Mouse (Mus musculus): ENCODE results near the gene Smarca2. TPM values are rescaled to one million over a fixed set of nuclear protein-coding genes. Genes with fewer than 3 reads are reported as not detected.

Smarca2 gene
- polyA plus RNA-seq, 1 experiment from 2014 or later, result 109 TPM

GRCm38 (mm10) chr19:26605438-26606320 is 829 bp downstream of the Smarca2 start:
- H3K27me3 ChIP-seq, result peaks cover 11% of the 10 kb centered on the region; the same call in 1 of the 2 replicates
- peak overlapping the region; percentile 51 for H3K9ac ChIP-seq
- H3K9me3 ChIP-seq, result no peaks in the 10 kb centered on the region
- 0% methylated on average over 42 of the region's 44 CpGs for WGBS
- peak overlapping the region; percentile 95 for H3K27ac ChIP-seq (replicated peaks)
- peak overlapping the region; percentile 82 for H3K4me3 ChIP-seq
- no peaks in the 10 kb centered on the region for H3K36me3 ChIP-seq
- peak overlapping the region; percentile 97 for H3K4me2 ChIP-seq
- H3K4me1 ChIP-seq (replicated peaks), result peaks cover 24% of the 10 kb centered on the region
- 0 out of 2 replicates have a peak, but pooled peaks have one; percentile 0 for ATAC-seq (ENCODE audit: low FRiP score, low read depth)

DNA sequence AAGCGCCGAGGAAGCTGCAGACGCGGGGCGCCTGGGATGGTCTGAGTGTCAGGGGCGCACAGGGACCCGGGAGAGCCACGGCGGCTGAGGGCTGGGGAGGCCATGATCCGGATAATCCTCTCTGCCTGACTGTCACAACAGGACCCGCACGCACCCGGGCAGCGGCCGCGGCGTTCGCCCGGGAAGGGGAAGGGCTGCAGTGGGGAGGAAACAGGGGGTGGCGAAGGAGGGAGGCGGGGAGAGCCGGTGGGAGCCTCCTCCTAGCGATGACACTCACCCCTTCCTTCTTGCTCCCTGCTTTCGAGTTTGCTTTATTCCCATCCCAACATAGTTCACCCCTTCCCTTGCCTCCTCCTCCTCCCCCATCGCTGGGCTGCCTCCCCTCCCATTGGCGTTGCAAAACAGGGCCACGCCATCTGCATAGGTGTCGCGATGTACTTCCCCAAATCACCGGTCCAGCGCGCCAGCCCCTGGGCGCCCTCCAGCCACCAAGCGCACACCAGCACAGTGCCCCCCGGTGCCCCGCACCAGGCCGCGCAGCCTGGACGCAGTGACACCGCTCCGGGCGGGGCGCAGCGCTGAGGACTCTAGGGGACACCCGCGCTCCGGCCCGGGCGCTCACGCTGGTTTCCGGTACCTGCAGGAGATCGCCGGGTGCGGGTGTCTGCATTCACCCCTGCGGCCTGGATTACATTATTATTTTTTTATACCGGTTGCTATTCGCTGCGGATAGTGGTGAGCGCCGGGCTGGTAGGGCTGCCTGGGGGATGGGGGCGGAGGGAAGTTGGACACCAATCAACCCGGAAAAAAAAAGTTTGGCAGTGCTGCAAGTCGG is 1.7 kb downstream of the Smarca2 start:
- WGBS, result under 1% methylated on average over 60 of the region's 63 CpGs
- peaks cover 24% of the 10 kb centered on the region for H3K4me1 ChIP-seq (replicated peaks)
- H3K4me2 ChIP-seq, result peak overlapping the region; percentile 97
- ATAC-seq (ENCODE audit: low FRiP score, low read depth), result peak; percentile 21; the same call in 1 of the 2 replicates
- peak overlapping the region; percentile 51 for H3K9ac ChIP-seq
- H3K27ac ChIP-seq (replicated peaks), result peak overlapping the region; percentile 95
- H3K27me3 ChIP-seq, result 0 out of 2 replicates have a peak, but pooled peaks cover 12% of the 10 kb centered on the region
- no peaks in the 10 kb centered on the region for H3K36me3 ChIP-seq
- no peaks in the 10 kb centered on the region for H3K9me3 ChIP-seq
- peak overlapping the region; percentile 82 for H3K4me3 ChIP-seq

GRCm38 (mm10) chr19:26607156-26607536 is 2.3 kb downstream of the Smarca2 start:
- under 1% methylated on average over 54 of the region's 56 CpGs for WGBS
- Histone ChIP-seq H3K4me2 (peak overlapping the region; percentile 97), H3K27me3 (0 out of 2 replicates have a peak, but pooled peaks cover 11% of the 10 kb centered on the region), H3K36me3 (no peaks in the 10 kb centered on the region), H3K9me3 (no peaks in the 10 kb centered on the region), H3K4me1 (replicated peaks) (peaks cover 24% of the 10 kb centered on the region), H3K4me3 (peak overlapping the region; percentile 82), H3K9ac (peak overlapping the region; percentile 51), H3K27ac (replicated peaks) (peak overlapping the region; percentile 95)
- no peak for ATAC-seq (ENCODE audit: low FRiP score, low read depth)

DNA sequence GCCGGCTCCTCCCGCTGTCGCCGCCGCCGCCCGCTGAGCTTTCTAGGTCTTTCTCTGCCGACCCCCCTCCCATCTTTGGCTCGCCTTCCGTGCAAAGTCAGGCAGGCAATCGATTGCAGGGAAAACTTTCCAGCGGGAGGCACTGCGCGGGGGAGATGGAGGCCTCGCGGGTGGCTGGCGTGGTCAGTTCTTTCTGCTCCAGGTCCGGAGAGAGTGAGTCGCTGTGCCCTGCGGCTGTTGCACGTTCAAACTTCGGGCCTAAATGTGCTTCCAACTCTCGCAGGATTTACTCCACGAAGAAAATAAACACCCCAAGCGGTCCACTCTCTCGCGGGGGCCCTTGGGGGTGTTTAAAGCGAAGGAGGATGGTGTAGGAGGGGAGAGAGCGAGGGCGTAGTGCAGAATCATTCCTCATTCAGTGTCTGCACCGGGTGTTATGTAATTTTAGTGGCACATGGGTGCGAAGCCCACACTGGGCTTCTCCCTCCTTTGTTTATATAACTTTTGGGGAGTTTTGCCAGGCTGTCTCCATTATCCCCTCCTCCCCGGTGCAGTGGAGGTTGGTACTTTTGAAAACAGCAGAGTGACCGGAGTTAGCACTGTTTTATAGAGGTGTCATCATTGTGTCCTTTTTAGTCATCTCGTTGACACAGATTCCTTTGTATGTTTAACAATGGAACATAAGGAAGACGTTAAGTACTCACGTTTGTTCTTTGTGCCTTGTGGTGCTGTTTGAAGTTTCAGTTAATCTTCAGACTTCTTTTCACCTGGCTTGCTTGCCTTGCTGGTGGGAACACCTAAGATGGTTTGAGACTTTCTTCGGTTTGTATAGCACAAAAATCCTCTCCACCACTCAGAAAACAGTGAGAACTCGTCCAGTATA is 2.9 kb downstream of the Smarca2 start:
- Histone ChIP-seq H3K4me3 (peak overlapping the region; percentile 82), H3K9ac (peak overlapping the region; percentile 51), H3K4me1 (replicated peaks) (peaks cover 24% of the 10 kb centered on the region), H3K27ac (replicated peaks) (peak overlapping the region; percentile 95), H3K4me2 (peak overlapping the region; percentile 97), H3K9me3 (no peaks in the 10 kb centered on the region), H3K36me3 (no peaks in the 10 kb centered on the region), H3K27me3 (0 out of 2 replicates have a peak, but pooled peaks cover 10% of the 10 kb centered on the region)
- ATAC-seq (ENCODE audit: low FRiP score, low read depth), result no peak
- WGBS, result under 1% methylated on average over 39 of the region's 39 CpGs

GRCm38 (mm10) chr19:26608434-26608812 is 3.6 kb downstream of the Smarca2 start:
- no peak for ATAC-seq (ENCODE audit: low FRiP score, low read depth)
- Histone ChIP-seq H3K9me3 (no peaks in the 10 kb centered on the region), H3K9ac (0 out of 2 replicates have a peak overlapping the region, but pooled peaks have one; percentile 2), H3K27ac (replicated peaks) (no peak overlapping the region), H3K27me3 (0 out of 2 replicates have a peak, but pooled peaks cover 10% of the 10 kb centered on the region), H3K4me1 (replicated peaks) (peaks cover 24% of the 10 kb centered on the region), H3K4me2 (peak overlapping the region; percentile 97), H3K36me3 (no peaks in the 10 kb centered on the region), H3K4me3 (peak overlapping the region; percentile 82)
- WGBS, result 5% methylated on average over 7 of the region's 7 CpGs

DNA sequence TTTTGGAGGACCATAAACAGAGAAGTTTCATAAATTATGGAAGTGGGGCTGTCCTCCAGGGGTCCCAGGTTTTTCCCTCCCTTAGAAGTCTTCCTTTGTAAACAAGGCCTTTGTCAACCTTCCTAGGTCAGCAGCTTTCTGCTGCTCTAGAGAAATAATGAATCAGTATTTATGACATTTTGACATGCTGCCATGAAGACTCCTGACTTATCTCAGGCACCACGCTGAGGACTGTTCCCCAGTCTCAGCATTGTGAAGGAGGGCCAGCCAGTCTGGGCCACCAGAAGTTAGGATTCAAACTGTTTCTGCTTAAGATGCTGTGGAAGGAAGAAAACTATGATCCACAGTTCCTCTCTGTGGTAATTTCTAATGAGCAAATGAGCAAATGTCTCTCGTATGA is 4.8 kb downstream of the Smarca2 start:
- Histone ChIP-seq H3K36me3 (no peaks in the 10 kb centered on the region), H3K9me3 (no peaks in the 10 kb centered on the region), H3K4me2 (0 out of 2 replicates have a peak overlapping the region, but pooled peaks have one; percentile 4), H3K4me3 (no peak overlapping the region), H3K27ac (replicated peaks) (no peak overlapping the region), H3K9ac (no peak overlapping the region), H3K4me1 (replicated peaks) (peaks cover 20% of the 10 kb centered on the region), H3K27me3 (0 out of 2 replicates have a peak, but pooled peaks cover 10% of the 10 kb centered on the region)
- WGBS, result 27% methylated on average over 2 of the region's 2 CpGs
- ATAC-seq (ENCODE audit: low FRiP score, low read depth), result no peak

GRCm38 (mm10) chr19:26612995-26613394 is 8.1 kb downstream of the Smarca2 start:
- 68% methylated on average over 4 of the region's 4 CpGs for WGBS
- 0 out of 2 replicates have a peak, but pooled peaks cover 10% of the 10 kb centered on the region for H3K27me3 ChIP-seq
- no peak overlapping the region for H3K4me3 ChIP-seq
- H3K4me2 ChIP-seq, result no peak overlapping the region
- H3K27ac ChIP-seq (replicated peaks), result no peak overlapping the region
- no peaks in the 10 kb centered on the region for H3K9me3 ChIP-seq
- H3K4me1 ChIP-seq (replicated peaks), result peaks cover 7% of the 10 kb centered on the region
- ATAC-seq (ENCODE audit: low FRiP score, low read depth), result no peak
- no peaks in the 10 kb centered on the region for H3K36me3 ChIP-seq
- H3K9ac ChIP-seq, result no peak overlapping the region

- Histone ChIP-seq H3K36me3 (no peaks in the 10 kb centered on the region), H3K9ac (no peak overlapping the region), H3K4me1 (replicated peaks) (peaks cover under 1% of the 10 kb centered on the region; the same call in 1 of the 2 replicates), H3K4me2 (no peak overlapping the region), H3K9me3 (no peaks in the 10 kb centered on the region), H3K4me3 (no peak overlapping the region), H3K27me3 (0 out of 2 replicates have a peak, but pooled peaks cover 10% of the 10 kb centered on the region), H3K27ac (replicated peaks) (no peak overlapping the region)
- no peak for ATAC-seq (ENCODE audit: low FRiP score, low read depth)
- WGBS, result 80% methylated on average over 5 of the region's 5 CpGs
Measured at GRCm38 (mm10) chr19:26613665-26614064, 8.8 kb downstream of the Smarca2 start.

DNA sequence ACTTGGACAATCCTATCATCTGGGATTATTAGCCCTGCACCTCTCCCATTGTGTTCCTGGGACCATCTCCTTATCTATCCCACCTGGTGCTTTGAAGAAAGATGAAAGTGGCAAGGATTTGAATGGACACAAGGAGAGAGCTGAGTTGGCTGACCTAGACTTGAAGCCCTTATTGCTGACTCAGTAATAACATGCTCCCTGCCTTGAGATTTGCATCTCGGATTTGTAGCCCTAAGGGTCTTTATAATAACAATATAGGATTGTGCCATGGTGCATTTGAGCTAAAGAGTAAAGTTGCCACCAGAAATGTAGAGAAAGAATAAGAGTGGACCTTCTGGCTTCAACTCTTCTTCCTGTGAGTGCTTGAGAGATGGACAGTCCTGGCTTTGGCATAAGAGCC is 11.4 kb downstream of the Smarca2 start:
- Histone ChIP-seq H3K36me3 (no peaks in the 10 kb centered on the region), H3K27ac (replicated peaks) (no peak overlapping the region), H3K9me3 (no peaks in the 10 kb centered on the region), H3K4me2 (no peak overlapping the region), H3K4me1 (replicated peaks) (no peaks in the 10 kb centered on the region), H3K27me3 (0 out of 2 replicates have a peak, but pooled peaks cover 2% of the 10 kb centered on the region), H3K9ac (no peak overlapping the region), H3K4me3 (no peak overlapping the region)
- WGBS, result 40% methylated on average over 1 of the region's 1 CpGs
- ATAC-seq (ENCODE audit: low FRiP score, low read depth), result no peak

GRCm38 (mm10) chr19:26617287-26617686 is 12.4 kb downstream of the Smarca2 start:
- H3K9me3 ChIP-seq, result no peaks in the 10 kb centered on the region

GRCm38 (mm10) chr19:26630712-26631235 is 25.9 kb downstream of the Smarca2 start:
- Histone ChIP-seq H3K4me3 (no peak overlapping the region), H3K36me3 (peaks cover 2% of the 10 kb centered on the region; the same call in 1 of the 2 replicates), H3K4me2 (no peak overlapping the region), H3K4me1 (replicated peaks) (peaks cover 8% of the 10 kb centered on the region; the same call in 1 of the 2 replicates), H3K27me3 (no peaks in the 10 kb centered on the region), H3K9ac (no peak overlapping the region), H3K27ac (replicated peaks) (peak overlapping the region; percentile 65), H3K9me3 (no peaks in the 10 kb centered on the region)
- WGBS, result 38% methylated on average over 8 of the region's 8 CpGs
- ATAC-seq (ENCODE audit: low FRiP score, low read depth), result peak; percentile 73

More at GRCm38 (mm10) chr19:26617287-26617686, 12.4 kb downstream of the Smarca2 start:
- no peaks in the 10 kb centered on the region for H3K4me1 ChIP-seq (replicated peaks)
- H3K9ac ChIP-seq, result no peak overlapping the region
- H3K36me3 ChIP-seq, result no peaks in the 10 kb centered on the region
- no peaks in the 10 kb centered on the region for H3K27me3 ChIP-seq
- 95% methylated on average over 5 of the region's 5 CpGs for WGBS
- H3K4me3 ChIP-seq, result no peak overlapping the region
- no peak for ATAC-seq (ENCODE audit: low FRiP score, low read depth)
- H3K27ac ChIP-seq (replicated peaks), result no peak overlapping the region
- H3K4me2 ChIP-seq, result no peak overlapping the region

All from hindbrain, embryonic 15.5 days (tissue).